Comparison of ENCODE assay signal across 17 mouse cellular contexts in the genomic region with DNA sequence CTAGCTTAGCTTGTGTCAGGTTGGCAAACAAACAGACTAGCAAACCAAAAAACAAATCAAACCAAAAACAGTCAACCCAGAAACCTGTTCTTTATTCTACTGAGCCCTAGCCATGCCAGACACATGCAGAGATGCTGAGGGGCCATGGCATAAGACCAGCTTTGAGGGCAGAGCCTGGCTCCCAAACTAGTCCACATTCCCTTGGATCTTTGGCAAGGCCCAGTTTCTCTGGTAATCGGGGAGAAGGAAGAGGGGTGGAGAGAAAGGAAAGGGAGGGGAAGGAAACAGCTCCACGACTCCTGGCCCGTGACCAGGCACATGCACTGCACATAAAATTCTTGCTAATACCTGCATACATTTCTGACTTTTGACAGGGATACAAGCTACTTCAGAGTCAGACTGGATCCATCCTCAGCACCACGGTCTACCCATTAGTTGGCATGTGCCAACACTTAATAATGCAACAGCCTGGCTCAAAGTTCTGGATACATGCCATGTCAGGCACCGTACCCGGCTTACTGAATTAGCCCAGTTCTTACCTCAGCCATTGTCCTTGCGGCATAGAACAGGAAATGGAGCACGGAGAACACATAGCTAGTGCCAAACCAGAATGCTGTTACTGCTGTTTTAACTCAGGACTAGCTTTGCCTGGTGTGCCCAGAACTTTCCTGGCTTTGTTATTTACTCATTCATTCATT. TPM values are rescaled to one million over a fixed set of nuclear protein-coding genes. Genes with fewer than 3 reads are reported as not detected.
A peak's percentile ranks its signal among the peaks of the same experiment; 100 is the strongest.
DNase-seq lines count a peak whose midpoint lies in the region; ATAC-seq lines count a peak whose summit lies in the region.
"Had no signal": no experiment of that assay in that cellular context is flagged by ENCODE, and none has a peak within 500 bp of the region (broad histone marks: within the 10 kb centered on the region; RNA-seq: fewer than 3 reads in every experiment).

No protein-coding gene starts in this region.

- no peak overlapping the region for H3K9ac ChIP-seq in hindbrain, embryonic 16.5 days (ENCODE audit: low read depth, low read length)
- H3K9ac ChIP-seq: hindbrain, embryonic 13.5 days; limb, embryonic 13.5 days; midbrain, embryonic 15.5 days had no signal

- ATAC-seq in megakaryocyte, adult 5-6 weeks (ENCODE audit: poor library complexity, severe bottlenecking): no peak
- no peak for ATAC-seq in hindbrain, embryonic 16.5 days
- ATAC-seq: lung, postnatal 0 days; midbrain, embryonic 15.5 days had no signal

- no peaks in the 10 kb centered on the region for H3K9me3 ChIP-seq in hindbrain, embryonic 16.5 days (ENCODE audit: control insufficient read depth, low read length)
- H3K9me3 ChIP-seq: forebrain, embryonic 10.5 days; hindbrain, embryonic 13.5 days; limb, embryonic 13.5 days; midbrain, embryonic 15.5 days had no signal

- no peaks in the 10 kb centered on the region for H3K27me3 ChIP-seq in hindbrain, embryonic 16.5 days (replicated peaks; ENCODE audit: control insufficient read depth, insufficient read depth, low read length)
- H3K27me3 ChIP-seq: limb, embryonic 13.5 days; midbrain, embryonic 15.5 days had no signal

- WGBS in hindbrain, embryonic 16.5 days: 80% methylated on average over 8 of the region's 8 CpGs

- H3K27ac ChIP-seq in hindbrain, embryonic 16.5 days (ENCODE audit: low read depth, low read length): no peak overlapping the region
- H3K27ac ChIP-seq: forebrain, embryonic 10.5 days; gastrocnemius, adult 2 months; hindbrain, embryonic 13.5 days; limb, embryonic 13.5 days; midbrain, embryonic 15.5 days had no signal

- intact Hi-C loops in heart, postnatal 14 days (cut with DNase I): no loop called here

- H3K36me3 ChIP-seq in hindbrain, embryonic 16.5 days (ENCODE audit: control insufficient read depth, insufficient read depth, low read length): no peaks in the 10 kb centered on the region
- H3K36me3 ChIP-seq: forebrain, embryonic 10.5 days; hindbrain, embryonic 13.5 days; limb, embryonic 13.5 days; midbrain, embryonic 15.5 days had no signal

- peak; percentile 23 to 37 for DNase-seq in heart, adult 18-20 months
- DNase-seq in heart, postnatal 14 days: no peak
- DNase-seq in layer of hippocampus, postnatal 14 days (ENCODE audit: low spot score in 2 of 2): peak; percentile 20 to 49
- no peak for DNase-seq in layer of hippocampus, adult 9-10 months (ENCODE audit: low spot score)
- peak; percentile 23 to 32 for DNase-seq in adrenal gland, postnatal 36 days
- DNase-seq in cerebellum, postnatal 36 days: peak; percentile 52 to 58
- DNase-seq: gastrocnemius, adult 2 months; thymus, adult 2 months had no signal

- no peak overlapping the region for H3K4me3 ChIP-seq in hindbrain, embryonic 16.5 days (ENCODE audit: low read length)
- H3K4me3 ChIP-seq: forebrain, embryonic 10.5 days; gastrocnemius, adult 2 months; hindbrain, embryonic 13.5 days; limb, embryonic 13.5 days; midbrain, embryonic 15.5 days had no signal

- no peaks in the 10 kb centered on the region for H3K4me1 ChIP-seq in hindbrain, embryonic 16.5 days (ENCODE audit: control insufficient read depth, insufficient read depth, low read depth, low read length)
- H3K4me1 ChIP-seq: hindbrain, embryonic 13.5 days; limb, embryonic 13.5 days; midbrain, embryonic 15.5 days had no signal

- no peak overlapping the region for H3K4me2 ChIP-seq in hindbrain, embryonic 16.5 days (ENCODE audit: low read length)
- H3K4me2 ChIP-seq: hindbrain, embryonic 13.5 days; limb, embryonic 13.5 days; midbrain, embryonic 15.5 days had no signal

RNA-seq across cellular contexts. Expression of a gene that starts 12.5 kb away (rescaled TPM):
- total RNA-seq in heart, adult 18-20 months (2021): under 1 TPM in 1 of 2 experiments, not detected in 1; 0.10 TPM
- total RNA-seq in heart, postnatal 14 days (2021): under 1 TPM in 1 of 2 experiments, not detected in 1; 0.05 TPM
- total RNA-seq in layer of hippocampus, postnatal 14 days (2021): under 1 TPM in 1 of 2 experiments, not detected in 1; 0.07 TPM
- total RNA-seq in adrenal gland, postnatal 36 days (2021): not detected
- not detected in 2 replicates for total RNA-seq in megakaryocyte, adult 5-6 weeks (2015)
- not detected in 2 replicates for total RNA-seq in megakaryocyte, adult 5-6 weeks (2017)
- polyA plus RNA-seq in hindbrain, embryonic 16.5 days (2015; fragmentation: Nextera tagmentation; extraction: Ambion mirVana): 0.06 and 0.37 TPM in 2 replicates
- total RNA-seq: gastrocnemius, adult 2 months; layer of hippocampus, adult 18-20 months had no signal
- polyA plus RNA-seq: forebrain, embryonic 10.5 days; hindbrain, embryonic 13.5 days; limb, embryonic 13.5 days; spleen, adult 2 months had no signal

Comparison
In these comparisons a context has a peak if more than half of its experiments do, and no peak if none do; other contexts are left out.
1. DNase-seq: peak in heart, adult 18-20 months (2 of 2), layer of hippocampus, postnatal 14 days (2 of 2), adrenal gland, postnatal 36 days (2 of 2) and cerebellum, postnatal 36 days (2 of 2); none in heart, postnatal 14 days (0 of 2) and layer of hippocampus, adult 9-10 months (single experiment).